Mouse (Mus musculus) heart, embryonic 11.5 days (tissue): ENCODE measurements around the gene Gm10717. TPM values are rescaled to one million over a fixed set of nuclear protein-coding genes. Genes with fewer than 3 reads are reported as not detected.
A peak's percentile ranks its signal among the peaks of the same experiment; 100 is the strongest.
"Not testable (repeated sequence)": the region's sequence is repeated elsewhere in the genome, so short reads cannot be mapped to it uniquely, and the experiment has no call there.

Source experiments
- ATAC-seq: fragments of 200-750 bp; cut with Nextera tagmentation; replicated peaks from 2 replicates; pipeline ENCODE4 v1.8.0; 2017; ENCODE audit warnings: moderate library complexity; ENCODE audit not compliant: insufficient number of reproducible peaks, low FRiP score, low TSS enrichment
- H3K27ac ChIP-seq: fragments of 300-500 bp; sonication (generic); 2 replicates; pipeline ENCODE4 v1.5.1; 2014; ENCODE audit warnings: mild to moderate bottlenecking, low read depth, low read length
- H3K27me3 ChIP-seq: fragments of 300-500 bp; sonication (generic); 2 replicates; pipeline ENCODE4 v1.6.1; 2014; ENCODE audit warnings: mild to moderate bottlenecking, low read length, mixed read lengths; ENCODE audit not compliant: control insufficient read depth, insufficient read depth
- H3K36me3 ChIP-seq: fragments of 300-500 bp; sonication (generic); 2 replicates; pipeline ENCODE4 v1.6.1; 2014; ENCODE audit warnings: mild to moderate bottlenecking, low read length, moderate library complexity, mixed read lengths; ENCODE audit not compliant: control insufficient read depth, insufficient read depth
- H3K4me1 ChIP-seq: fragments of 300-500 bp; sonication (generic); 2 replicates; pipeline ENCODE4 v1.6.1; 2014; ENCODE audit warnings: low read length; ENCODE audit not compliant: control insufficient read depth, insufficient read depth
- H3K4me2 ChIP-seq: fragments of 300-500 bp; sonication (generic); 2 replicates; pipeline ENCODE4 v1.6.1; 2014; ENCODE audit warnings: mild to moderate bottlenecking, moderate library complexity
- H3K4me3 ChIP-seq: fragments of 300-500 bp; sonication (generic); 2 replicates; pipeline ENCODE4 v1.5.1; 2014; ENCODE audit warnings: low read depth, low read length
- H3K9ac ChIP-seq: fragments of 300-500 bp; sonication (generic); 2 replicates; pipeline ENCODE4 v1.6.1; 2014; ENCODE audit warnings: mild to moderate bottlenecking, low read depth, low read length, moderate library complexity
- H3K9me3 ChIP-seq: fragments of 300-500 bp; sonication (generic); replicated peaks from 2 replicates; pipeline ENCODE4 v1.6.1; 2016; ENCODE audit warnings: low read length; ENCODE audit not compliant: control insufficient read depth
- WGBS: fragments of 180-500 bp; shearing (Covaris S2); extraction: QIAGEN DNeasy Blood & Tissue Kit; methylation state at CpG from one replicate; pipeline ENCODE4 v1.1.7; 2014; ENCODE audit not compliant: insufficient replicate concordance; 5-methylcytosine and 5-hydroxymethylcytosine counted together
- polyA plus RNA-seq: library from polyadenylated mRNA; unstranded; fragments of >200 nt; fragmentation: Nextera tagmentation; extraction: Ambion mirVana; gene quantifications from 2 replicates; pipeline ENCODE4 v1.2.1, GENCODE M21; 2014

Gm10717 gene
- polyA plus RNA-seq, result not detected in 2 replicates

- not testable (repeated sequence) for H3K9me3 ChIP-seq, H3K4me3 ChIP-seq, H3K27me3 ChIP-seq, H3K27ac ChIP-seq, H3K4me2 ChIP-seq, H3K36me3 ChIP-seq, H3K9ac ChIP-seq, ATAC-seq, H3K4me1 ChIP-seq
- WGBS, result 68% methylated on average over 12 of the region's 12 CpGs
Observed at GRCm38 (mm10) chr9:3024912-3025467, at the start of gene Gm10717. Gm10717 (plus strand) TSS chr9:3025417.

- not testable (repeated sequence) for H3K9me3 ChIP-seq, H3K36me3 ChIP-seq, H3K4me2 ChIP-seq, H3K27ac ChIP-seq, H3K4me3 ChIP-seq, ATAC-seq, H3K9ac ChIP-seq, H3K27me3 ChIP-seq, H3K4me1 ChIP-seq
- WGBS, result 57% methylated on average over 12 of the region's 12 CpGs
Observed at GRCm38 (mm10) chr9:3000445-3000972, 24.7 kb upstream of the Gm10717 start, which contains the start of gene Gm10722. Gm10722 (plus strand) TSS chr9:3000922.

GRCm38 (mm10) chr9:3001006-3001405 is 24.2 kb upstream of the Gm10717 start:
- H3K9ac ChIP-seq, ATAC-seq, H3K4me3 ChIP-seq, H3K4me2 ChIP-seq, H3K36me3 ChIP-seq, H3K27ac ChIP-seq, H3K9me3 ChIP-seq, H3K4me1 ChIP-seq, H3K27me3 ChIP-seq: not testable (repeated sequence)
- WGBS, result 62% methylated on average over 8 of the region's 8 CpGs

GRCm38 (mm10) chr9:3001948-3002659 is 23.1 kb upstream of the Gm10717 start:
- H3K27ac ChIP-seq, H3K27me3 ChIP-seq, H3K4me1 ChIP-seq, H3K9ac ChIP-seq, H3K4me3 ChIP-seq, H3K9me3 ChIP-seq, H3K4me2 ChIP-seq, H3K36me3 ChIP-seq: not testable (repeated sequence)
- 48% methylated on average over 8 of the region's 11 CpGs for WGBS
- peak; percentile 86 for ATAC-seq

- H3K4me2 ChIP-seq, H3K4me3 ChIP-seq, H3K36me3 ChIP-seq, H3K9me3 ChIP-seq, H3K9ac ChIP-seq, ATAC-seq, H3K27ac ChIP-seq, H3K27me3 ChIP-seq, H3K4me1 ChIP-seq: not testable (repeated sequence)
- WGBS, result 61% methylated on average over 6 of the region's 14 CpGs
Observed at GRCm38 (mm10) chr9:3002794-3003396, 22.3 kb upstream of the Gm10717 start, which contains the start of gene Gm11168. Gm11168 (plus strand) TSS chr9:3003346.

- 0 out of 2 replicates have a peak, but pooled peaks have one; percentile 2 for ATAC-seq
- not testable (repeated sequence) for H3K9ac ChIP-seq, H3K4me3 ChIP-seq, H3K27me3 ChIP-seq, H3K36me3 ChIP-seq, H3K27ac ChIP-seq, H3K9me3 ChIP-seq, H3K4me1 ChIP-seq, H3K4me2 ChIP-seq
- 69% methylated on average over 1 of the region's 5 CpGs for WGBS
Observed at GRCm38 (mm10) chr9:3006179-3006578, 19.0 kb upstream of the Gm10717 start.

GRCm38 (mm10) chr9:3006636-3007035 is 18.6 kb upstream of the Gm10717 start:
- 65% methylated on average over 7 of the region's 8 CpGs for WGBS
- H3K27me3 ChIP-seq, result not testable (repeated sequence)

GRCm38 (mm10) chr9:3007272-3007671 is 17.9 kb upstream of the Gm10717 start:
- 0 out of 2 replicates have a peak, but pooled peaks have one; percentile 10 for ATAC-seq
- H3K9me3 ChIP-seq, result not testable (repeated sequence)

More at GRCm38 (mm10) chr9:3006636-3007035, 18.6 kb upstream of the Gm10717 start:
- H3K4me2 ChIP-seq, H3K9ac ChIP-seq, H3K36me3 ChIP-seq, H3K9me3 ChIP-seq, H3K27ac ChIP-seq, H3K4me3 ChIP-seq, H3K4me1 ChIP-seq: not testable (repeated sequence)
- peak; percentile 75 for ATAC-seq

More at GRCm38 (mm10) chr9:3007272-3007671, 17.9 kb upstream of the Gm10717 start:
- H3K27me3 ChIP-seq, H3K4me1 ChIP-seq, H3K36me3 ChIP-seq, H3K4me3 ChIP-seq, H3K27ac ChIP-seq, H3K4me2 ChIP-seq, H3K9ac ChIP-seq: not testable (repeated sequence)
- 74% methylated on average over 7 of the region's 9 CpGs for WGBS
